Mouse (Mus musculus) layer of hippocampus, postnatal 25 days (tissue): ENCODE data around the gene Rsu1. TPM values are rescaled to one million over a fixed set of nuclear protein-coding genes. Genes with fewer than 3 reads are reported as not detected.

Experiments
- DNase-seq, 2 experiments: peaks; one replicate each; pipeline ENCODE4 v3.0.0; 2022; ENCODE audit warnings: mixed read lengths in 2 of 2, low spot score in 1 of 2; ENCODE audit errors: extremely low spot score in 1 of 2
- total RNA-seq, 2 experiments: library from RNA; stranded (reverse); gene quantifications; 2 replicates each; pipeline ENCODE4 v1.2.3; 2021

Gene Rsu1
- total RNA-seq: 10 to 100 TPM; 38.2 to 40.0 TPM

DNA sequence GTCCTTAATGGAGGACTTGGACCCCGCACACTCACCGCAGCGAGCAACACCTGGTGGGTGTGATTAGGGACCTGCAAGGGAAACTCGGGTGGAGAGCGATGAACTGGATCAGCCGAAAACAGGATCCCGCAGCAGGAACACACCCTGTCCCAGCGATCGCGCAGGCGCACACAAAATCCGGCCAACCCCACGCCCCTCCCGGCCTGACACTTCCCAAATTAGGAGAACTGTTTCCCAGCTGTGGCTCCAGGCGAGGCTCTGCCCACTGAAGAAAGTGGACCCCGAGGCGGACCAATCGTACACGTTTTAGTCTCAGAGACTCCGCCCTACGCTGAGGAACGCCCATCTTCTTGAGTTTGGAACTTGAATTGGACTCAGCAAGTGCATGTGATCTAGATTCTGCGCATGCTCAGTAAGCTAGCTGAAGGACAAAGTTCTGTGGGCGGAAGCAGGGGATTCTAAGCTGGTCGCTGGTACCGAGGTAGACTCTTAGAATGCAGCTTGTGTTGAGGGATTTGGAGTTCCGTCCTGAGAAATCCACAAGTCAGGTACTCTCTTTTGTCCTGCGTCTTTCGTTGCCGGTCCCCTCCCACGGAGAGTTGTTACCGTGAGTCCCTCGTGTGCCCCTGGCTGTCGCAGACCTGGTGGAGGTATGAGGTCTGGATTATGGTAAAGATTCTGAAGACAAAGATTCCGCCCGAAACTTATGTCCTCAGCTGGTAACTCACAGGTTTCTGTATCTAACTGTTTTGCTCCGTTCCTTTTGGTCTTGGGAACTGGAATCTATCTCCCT is at the start of gene Rsu1:
Gene Rsu1 (minus strand): TSS at position 251 of the 793 bp plus-strand sequence.
- DNase-seq: peak; percentile 76 to 80

DNA sequence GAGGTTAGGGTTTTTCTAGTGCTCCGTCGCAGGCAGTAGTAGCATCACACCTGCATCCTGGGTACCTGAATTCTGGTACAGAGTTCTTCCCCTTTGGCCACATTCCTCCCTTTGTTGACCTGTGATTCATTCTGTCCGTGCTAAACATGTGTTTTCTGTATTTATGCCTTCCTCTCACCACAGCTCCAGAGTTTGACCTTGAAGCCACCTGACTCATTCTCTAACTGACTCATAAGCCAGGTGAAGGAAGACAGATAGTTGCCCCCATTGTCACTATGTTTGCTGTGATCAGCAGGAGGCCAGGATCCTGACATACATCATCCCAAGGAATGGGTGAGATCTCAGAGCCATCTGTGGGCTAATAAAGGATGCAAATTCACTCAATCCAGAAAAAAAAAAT is 32.2 kb upstream of the Rsu1 start:
- no peak for DNase-seq

DNA sequence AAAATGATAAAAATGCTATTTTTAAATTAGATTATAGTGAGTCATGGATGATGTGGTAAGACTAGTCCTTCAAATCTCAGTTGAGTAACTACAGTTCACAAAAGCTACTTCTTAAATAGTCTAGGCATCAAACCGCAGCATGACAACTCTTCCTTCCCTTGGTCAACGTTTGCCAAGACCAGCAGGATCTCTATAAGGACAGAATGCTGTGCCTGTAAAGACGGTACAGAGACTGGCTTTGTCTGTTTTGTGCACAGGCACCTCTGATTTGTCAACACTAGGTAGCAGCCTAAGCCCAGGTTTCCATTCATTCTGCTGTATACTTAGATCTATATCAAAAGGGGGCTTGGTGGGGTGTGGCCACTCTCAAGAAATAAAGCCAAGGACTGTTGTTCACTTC is 27.8 kb upstream of the Rsu1 start:
- peak in 1 of 2 experiments; percentile 8 for DNase-seq

DNA sequence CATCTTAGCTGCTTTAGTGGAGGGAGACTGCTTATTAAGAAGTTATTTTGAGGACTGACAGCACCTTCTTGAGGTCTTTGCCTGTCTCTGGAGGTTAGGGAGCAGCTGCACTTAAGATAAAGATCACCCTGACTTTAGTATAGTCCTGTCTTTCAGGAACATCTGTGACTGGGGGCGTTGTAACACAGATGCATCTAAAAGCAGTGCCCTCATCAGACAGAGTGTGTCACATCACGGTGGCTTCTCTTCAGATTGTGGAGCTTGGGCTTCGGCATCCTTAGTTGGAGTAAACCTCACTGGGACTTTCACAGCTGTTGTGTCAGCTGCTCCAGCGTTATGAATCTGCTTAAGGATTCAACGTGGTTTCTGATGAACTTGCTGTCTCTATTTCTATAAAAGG is 26.5 kb upstream of the Rsu1 start:
- no peak for DNase-seq

DNA sequence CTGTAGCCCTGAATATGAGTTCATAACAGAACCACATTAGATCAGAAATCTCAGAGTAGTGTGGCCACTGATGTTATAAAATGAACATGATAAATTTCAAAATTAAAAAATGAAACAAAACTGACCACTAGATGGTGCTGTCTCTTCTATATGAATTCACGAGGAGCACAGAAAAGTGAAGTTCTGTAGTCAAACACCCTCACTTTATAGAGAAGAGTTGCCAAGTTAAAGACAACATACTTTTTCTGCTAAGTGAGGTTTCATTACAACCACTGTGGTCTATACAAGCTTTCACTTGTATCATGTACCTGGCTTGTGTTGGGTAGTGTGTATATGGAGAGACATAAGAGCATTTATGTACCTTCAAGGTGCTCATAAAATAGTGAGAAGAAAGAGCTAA is 19.4 kb upstream of the Rsu1 start:
- DNase-seq: no peak

DNA sequence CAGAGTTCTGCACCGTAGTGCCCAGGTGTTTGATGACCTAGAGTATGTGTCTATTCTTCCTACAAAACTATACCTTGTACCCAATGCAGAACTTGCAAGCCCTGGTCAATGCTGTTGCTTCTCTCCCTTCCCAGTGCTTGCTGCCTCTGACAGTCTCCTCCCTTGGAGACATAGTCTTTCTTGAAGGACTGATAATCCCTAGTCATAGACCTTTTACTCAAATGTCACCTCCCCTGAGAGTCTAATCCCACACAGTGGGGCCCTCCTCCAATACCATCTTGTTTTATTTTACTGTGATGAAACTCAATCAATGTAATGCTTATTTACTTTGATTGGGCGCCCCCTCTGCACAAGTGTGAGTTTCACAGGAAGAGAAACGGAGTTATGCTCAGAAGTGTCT is 18.9 kb upstream of the Rsu1 start:
- no peak for DNase-seq

DNA sequence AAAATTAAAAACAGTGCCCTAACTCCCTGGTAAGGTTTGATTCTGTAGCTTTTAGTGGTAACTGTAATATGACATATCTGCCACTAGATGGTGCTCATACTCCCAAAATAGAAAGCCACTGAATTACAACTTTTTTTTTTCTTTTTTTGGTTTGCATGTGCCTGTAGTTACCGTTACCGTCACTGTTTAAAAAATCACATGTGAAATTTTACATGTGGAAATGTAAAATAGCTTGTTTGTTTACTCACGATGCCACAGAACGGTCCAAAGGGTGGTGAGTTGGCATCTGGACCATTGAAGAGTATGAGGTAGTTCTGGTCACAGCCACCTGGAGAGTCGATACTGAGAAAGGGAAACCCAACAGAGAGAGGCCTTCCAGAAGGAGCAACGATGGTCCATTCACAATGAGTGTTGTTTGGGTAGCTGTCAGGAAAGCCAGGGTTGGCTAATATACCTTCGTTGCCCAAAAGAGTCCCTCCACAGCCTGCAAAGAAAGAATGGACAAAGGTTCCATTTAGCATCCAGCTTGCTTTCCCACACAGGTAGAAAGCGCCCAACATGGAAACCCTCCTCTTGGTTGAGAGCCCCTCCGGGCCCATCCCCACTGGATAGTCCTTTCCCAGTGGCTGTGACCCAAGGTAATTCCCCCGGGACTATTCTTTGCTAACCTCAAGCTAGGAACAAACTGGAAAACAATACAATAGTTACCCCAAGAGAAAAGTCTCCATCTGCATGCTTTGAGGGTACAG is 7.1 kb upstream of the Rsu1 start:
- no peak for DNase-seq

DNA sequence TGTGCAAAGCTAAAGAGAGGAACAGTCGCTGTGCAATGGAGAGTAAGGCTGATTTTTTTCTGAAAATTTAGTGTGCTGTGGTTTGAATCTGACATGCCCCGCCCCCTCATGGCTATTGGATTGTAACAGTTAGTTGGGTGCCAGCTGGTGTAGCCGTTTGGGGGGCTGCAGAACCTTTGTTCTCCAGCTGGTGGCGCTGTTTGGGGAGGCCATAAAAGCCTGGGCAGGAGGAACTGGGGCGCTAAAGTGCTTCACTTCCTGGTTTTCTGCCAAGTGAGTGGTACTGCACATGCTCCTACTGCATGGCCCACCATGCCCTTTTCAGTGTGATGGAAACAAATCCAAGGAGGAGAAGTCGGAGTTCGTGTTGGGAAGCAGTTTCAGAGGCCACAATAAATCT is 4.7 kb upstream of the Rsu1 start:
- DNase-seq: no peak

DNA sequence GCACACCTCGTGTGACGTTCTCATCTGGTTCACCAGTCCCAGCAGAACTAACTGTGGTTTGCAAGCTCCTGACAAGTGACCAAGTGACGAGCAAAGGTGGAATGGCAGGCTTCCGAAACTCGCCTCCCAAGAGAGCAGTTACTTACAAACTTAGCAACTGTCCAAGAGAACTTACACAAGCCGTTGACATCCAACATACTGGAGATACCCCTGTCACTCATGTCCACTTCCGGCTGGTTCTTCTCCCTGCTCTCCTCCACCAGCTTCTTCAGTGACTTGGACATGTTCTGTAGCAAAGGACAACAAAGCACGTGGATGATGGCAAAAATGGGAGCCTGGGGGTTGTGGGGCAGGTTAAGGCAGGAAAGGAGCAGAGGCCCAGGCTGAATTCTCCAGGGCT is 479 bp downstream of the Rsu1 start:
- DNase-seq: no peak

DNA sequence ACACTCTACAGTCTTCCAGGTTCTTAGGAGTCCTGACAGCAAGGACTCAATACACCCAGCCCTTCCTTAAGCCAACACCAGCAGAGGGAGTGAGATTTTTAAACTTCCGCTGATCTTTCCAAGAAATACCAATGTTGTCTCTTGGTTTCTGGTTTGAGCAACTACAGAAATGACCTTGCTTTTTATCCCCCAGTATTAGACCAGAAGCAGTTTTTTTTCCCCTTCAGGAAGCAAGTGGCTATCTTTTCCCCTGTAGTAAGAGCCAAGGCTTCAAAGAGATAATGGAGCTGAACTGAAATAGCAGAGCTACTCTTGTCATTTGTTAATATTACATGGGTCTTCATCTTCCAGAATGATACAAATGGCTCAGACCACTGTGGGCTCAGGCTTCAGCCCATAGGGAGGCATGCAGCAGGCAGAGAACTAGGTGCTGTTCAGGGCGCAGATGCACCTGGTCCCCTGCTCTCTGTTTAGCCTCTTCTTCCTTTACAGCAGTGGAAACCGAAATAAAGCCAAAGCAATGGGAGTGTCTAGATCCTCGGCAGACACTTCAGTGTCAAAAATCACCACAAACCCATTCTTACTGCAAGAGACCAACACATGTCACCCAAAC is 2.4 kb downstream of the Rsu1 start:
- no peak for DNase-seq

DNA sequence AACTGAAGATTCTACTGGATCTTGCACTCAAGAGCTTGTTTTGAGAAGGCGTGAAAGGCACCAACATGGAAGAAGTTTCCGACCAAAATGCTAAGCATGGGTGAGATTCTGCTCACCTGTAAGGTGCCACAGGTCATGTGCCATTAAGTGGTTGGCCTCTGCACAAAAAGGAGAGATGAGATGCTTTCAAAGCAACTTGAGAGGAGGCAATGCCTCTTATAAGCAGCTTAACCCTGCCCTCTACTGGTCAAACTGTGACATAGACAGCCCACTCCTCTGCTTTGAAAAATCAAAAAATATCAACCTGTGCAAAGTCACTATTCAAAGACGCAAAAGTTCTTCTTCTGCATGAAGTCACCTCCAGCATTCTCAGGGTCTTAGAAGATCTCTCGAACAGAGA is 6.3 kb downstream of the Rsu1 start:
- DNase-seq: no peak

DNA sequence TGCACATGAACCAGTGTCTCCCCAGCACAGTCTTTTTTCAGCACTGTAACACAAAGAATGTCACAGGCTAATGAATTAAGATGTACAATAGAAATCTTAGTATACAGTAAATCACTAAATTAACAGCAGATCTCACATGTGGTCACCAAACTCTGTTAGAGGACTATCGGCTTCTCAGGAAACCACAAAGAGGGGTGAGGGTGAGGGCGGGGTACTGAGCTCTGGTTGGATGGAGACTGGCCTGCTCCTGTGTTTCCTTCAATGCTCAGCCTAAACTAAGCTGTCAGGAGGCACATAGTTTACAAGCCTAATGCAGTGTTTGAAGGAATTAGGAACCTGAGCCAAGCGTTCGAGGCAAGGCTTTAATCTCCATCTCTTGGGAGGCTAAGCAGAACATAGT is 8.1 kb downstream of the Rsu1 start:
- no peak for DNase-seq

DNA sequence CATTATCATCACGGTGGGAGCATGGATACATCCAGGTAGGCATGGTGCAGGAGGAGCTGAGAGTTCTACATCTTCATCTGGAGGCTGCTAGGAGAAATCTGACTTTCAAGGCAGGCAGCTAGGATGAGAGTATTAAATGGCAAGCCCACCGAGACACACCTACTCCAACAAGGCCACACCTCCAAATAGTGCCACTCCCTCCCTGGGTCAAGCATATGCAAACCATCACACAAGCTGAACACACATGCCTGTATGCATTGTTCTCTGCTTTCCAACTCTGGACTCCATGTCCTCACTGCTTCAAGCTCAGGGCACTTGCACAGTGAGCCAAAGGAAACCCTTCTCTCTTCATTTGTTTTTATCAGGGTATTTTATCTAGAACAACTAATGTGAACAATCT is 12.6 kb downstream of the Rsu1 start:
- no peak for DNase-seq

DNA sequence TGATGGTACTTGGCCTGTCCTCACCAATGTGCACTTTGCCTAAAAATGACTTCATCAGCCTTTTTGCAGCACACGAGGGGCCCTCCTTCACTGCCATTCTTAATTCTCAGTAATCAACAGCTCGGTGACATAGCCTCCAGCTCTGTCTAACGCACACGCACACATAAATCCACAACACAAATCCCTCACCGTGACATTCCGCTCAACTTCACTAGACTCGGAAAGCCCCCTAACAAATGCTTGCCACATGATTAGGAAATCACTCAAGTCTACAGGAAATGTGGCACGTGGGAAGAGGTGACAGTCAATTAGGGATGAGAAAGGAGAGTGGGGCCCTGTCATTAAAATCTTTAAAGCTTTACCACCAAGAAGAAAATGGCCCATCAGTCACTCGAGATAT is 30.5 kb downstream of the Rsu1 start:
- DNase-seq: no peak

DNA sequence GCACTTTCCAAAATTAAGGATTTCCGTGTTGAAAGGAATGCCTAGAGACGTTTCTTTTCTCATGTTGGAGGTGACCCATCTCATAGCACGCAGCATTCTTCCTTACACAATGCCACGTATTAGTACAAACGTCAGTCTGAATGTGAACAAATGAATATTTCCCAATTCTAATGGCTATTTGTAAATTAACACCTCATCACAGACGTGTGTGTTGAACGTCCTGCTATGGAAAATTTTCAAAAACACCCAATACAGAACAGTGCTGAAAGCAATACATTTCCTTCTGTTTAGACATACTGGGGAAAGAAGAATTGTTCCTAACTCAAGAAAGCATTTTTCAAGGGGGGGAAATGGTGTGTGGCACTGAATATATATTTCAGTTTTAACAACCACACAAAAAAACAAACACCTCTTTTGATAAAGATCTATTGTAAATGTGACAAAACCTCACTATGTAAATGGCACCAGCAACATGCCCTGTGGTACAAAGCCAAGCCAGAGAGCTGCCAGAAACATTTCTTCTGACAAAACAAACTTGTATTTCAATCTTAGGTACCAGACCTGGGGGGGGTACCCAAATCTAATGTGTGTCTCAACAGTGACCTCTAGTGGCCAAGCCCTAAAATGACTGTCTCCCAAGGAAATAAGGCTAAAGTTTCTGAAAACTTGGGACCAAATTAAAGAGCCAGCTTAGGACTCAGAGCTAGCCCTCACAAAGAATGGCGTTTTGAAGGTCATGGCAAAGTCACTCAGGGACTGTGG is 33.9 kb downstream of the Rsu1 start:
- peak; percentile 20 to 47 for DNase-seq

DNA sequence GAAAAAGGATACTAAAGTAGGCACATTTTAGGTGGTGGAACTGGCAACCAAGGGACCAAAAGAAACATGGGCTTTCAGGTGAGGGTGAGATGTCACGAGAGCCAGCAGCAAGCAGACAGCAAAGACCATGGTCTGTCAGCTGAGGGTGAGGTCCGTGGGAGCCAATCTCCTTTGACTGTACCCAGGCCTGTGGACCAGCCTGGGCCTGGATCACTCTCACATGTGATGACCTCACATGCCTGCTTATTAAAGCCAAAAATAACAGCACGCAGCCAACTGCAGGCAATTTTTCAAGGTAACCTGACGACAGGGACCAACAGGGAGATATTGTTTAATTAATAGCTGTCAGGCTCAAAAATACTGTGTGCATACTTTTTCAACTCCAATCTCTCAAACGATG is 35.5 kb downstream of the Rsu1 start:
- no peak for DNase-seq

DNA sequence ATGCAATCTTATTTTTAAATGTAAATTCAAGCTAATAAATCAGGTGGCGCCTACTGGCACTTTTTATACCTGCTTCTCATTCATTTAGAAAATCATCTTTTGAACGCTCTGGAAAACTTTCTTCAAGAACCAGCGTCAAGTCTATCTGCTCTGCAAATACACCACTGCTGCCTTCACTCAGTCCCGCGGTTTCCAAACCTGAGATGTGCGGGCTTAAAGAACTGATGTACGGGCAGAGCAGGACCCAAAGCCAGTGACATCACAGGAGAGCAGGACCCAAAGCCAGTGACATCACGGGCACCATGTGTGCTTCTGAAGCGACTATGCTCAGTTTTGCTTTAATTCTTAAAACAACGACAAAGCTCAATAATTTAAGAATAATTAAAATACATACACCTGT is 36.4 kb downstream of the Rsu1 start:
- DNase-seq: no peak

DNA sequence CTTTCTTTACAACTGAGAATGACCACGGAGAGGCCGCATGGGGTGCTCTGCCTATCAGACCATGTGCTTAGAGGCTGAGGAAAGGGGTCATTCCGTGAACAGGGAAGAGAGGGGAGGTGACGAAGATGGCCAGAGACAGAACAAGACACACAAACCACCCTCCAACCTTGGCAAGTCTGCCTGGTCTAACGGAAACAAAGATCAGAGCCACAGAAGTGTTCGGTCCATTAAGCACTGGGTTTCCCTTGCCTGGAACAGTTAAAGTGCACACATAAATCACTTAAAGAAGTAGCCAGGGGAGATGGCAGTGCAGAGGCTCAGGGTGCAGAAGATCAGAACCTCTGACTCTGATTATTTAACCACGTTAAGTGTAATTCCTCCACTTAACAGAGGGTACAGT is 37.3 kb downstream of the Rsu1 start:
- no peak for DNase-seq

DNA sequence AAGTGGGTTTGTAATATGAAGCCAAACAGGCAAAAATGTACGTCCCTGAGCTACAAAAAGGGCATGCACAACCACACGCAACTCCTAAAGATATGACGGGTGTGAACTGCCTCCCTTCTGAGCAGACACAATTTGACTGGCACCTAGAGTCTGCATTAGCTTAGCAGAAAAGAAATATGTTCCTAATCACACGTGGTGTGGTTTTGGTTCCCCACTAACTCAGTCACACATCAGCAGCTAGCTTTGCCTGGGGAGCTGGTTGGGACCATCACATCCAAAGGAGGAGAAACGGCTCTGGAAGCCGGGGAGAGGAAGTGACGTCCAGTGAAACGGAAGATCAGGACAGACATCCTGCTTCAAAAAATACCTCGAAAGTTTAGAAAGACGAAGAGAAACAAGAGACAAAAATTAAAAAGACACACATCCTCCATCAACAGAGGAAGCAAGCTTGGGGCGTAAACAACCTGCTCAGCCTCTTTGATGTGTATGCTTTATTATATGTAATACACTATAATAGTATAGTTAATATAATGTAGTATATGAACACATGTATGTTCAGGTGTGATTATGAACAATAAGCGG is 37.9 kb downstream of the Rsu1 start:
- no peak for DNase-seq

DNA sequence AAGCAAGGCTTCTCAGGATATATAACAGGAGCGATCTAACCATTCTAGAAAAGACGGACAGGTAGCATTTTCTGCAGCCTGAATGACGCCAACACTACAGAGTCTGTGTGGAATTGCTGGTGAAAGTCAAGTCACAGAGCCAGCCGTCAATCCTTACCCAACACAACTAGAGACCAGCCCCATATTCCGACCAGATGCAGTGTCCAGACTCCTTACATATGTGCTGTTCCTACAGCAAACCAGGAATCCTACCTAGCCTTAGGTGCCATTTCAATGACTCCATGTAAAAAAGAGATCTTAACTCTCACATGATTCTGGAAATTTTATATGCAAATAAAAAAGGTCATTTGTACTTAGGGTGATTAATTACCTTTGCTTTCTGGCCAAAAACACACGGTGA is 38.9 kb downstream of the Rsu1 start:
- DNase-seq: no peak

DNA sequence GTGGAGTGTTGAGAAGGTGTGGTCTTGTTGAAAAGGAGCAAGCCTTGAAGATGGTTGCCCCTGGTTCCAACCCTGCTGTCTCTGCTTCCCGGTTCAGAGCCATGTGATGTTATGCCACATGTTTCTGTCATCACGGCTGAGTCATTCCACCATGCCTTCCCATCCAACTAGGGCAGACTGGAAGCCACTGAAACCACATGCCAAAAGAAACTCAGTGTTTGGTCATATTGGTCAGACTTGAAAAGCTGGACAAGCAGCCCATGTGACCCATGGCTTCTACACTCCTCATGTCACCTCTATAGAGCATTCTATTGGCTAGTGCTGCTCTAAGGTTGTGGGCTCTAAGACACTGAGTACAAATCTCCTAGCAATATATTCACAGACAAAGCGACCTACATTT is 41.5 kb downstream of the Rsu1 start:
- no peak for DNase-seq
